Comparison of ENCODE assay signal across 16 mouse cellular contexts in the genomic region with DNA sequence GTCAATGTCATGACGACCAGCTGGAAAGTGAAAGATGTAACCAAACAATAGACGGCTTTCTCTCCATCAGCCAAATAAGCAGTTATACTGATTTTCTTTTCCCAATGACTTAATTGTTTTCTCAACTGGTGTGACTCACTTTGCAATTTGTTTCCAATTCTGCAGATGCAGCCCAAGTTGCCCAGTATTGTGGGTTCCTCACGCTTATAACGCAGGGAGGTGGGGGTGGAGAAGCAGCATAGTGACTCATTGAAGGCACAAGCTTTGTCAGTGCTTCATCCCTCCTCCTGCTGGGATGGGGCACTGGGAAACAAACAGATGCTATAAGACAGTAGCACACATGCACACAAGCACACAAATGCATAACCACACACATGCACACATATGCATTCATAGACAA.
DNase-seq lines count a peak whose midpoint lies in the region.
"Had no signal": no experiment of that assay in that cellular context is flagged by ENCODE, and none has a peak within 500 bp of the region (broad histone marks: within the 10 kb centered on the region; RNA-seq: fewer than 3 reads in every experiment).

No protein-coding gene starts in this region.

- intact Hi-C loops in left cerebral cortex, postnatal 25 days (cut with DNase I), result no loop called here
- intact Hi-C loops in left cerebral cortex, postnatal 36 days (cut with DNase I), result no loop called here

- DNase-seq in frontal cortex, adult 2 months (ENCODE audit: extremely low spot score in 1 of 2, low spot score in 1 of 2), result peak; percentile 7 to 47
- no peak for DNase-seq in frontal cortex, postnatal 25 days (ENCODE audit: low spot score in 2 of 2)
- peak; percentile 5 to 54 for DNase-seq in left cerebral cortex, postnatal 25 days (ENCODE audit: low spot score in 2 of 2)
- no peak for DNase-seq in left cerebral cortex, postnatal 36 days (ENCODE audit: low spot score in 2 of 2)
- peak; percentile 88 for DNase-seq in brain, adult 2 months (ENCODE audit: low read depth, low spot score)
- DNase-seq in telencephalon, adult 2 months (ENCODE audit: low read depth, low spot score), result peak; percentile 60
- no peak for DNase-seq in yolk sac, embryonic 10.5 days (ENCODE audit: low spot score)
- DNase-seq: adrenal gland, postnatal 10 days; cerebellum, adult 11 months; cerebellum, adult 9-10 months; cerebellum, postnatal 36 days; heart, adult 2 months; heart, postnatal 4 days; kidney, postnatal 14 days; right cerebral cortex, postnatal 14 days; thymus, adult 2 months had no signal

Comparison
In these comparisons a context has a peak if more than half of its experiments do, and no peak if none do; other contexts are left out.
1. DNase-seq: peak in frontal cortex, adult 2 months (2 of 2), left cerebral cortex, postnatal 25 days (2 of 2), brain, adult 2 months (single experiment) and telencephalon, adult 2 months (single experiment); none in frontal cortex, postnatal 25 days (0 of 2), left cerebral cortex, postnatal 36 days (0 of 2) and yolk sac, embryonic 10.5 days (single experiment).